Mouse (Mus musculus) left cerebral cortex, postnatal 25 days (tissue): ENCODE results near the gene Ttc12. TPM values are rescaled to one million over a fixed set of nuclear protein-coding genes. Genes with fewer than 3 reads are reported as not detected.
A peak's percentile ranks its signal among the peaks of the same experiment; 100 is the strongest.

ENCODE experiments used
- DNase-seq, 2 experiments: peaks; one replicate each; pipeline ENCODE4 v3.0.0; 2022; ENCODE audit warnings: low spot score in 2 of 2, mixed read lengths in 1 of 2
- intact Hi-C: fragments of 180-260 bp; cut with DNase I; formaldehyde crosslinking; loops from one replicate; pipeline ENCODE4 v1.15.1; 2025
- total RNA-seq, 2 experiments: library from RNA; stranded (reverse); gene quantifications; 2 replicates each; pipeline ENCODE4 v1.2.3; 2021

Gene Ttc12
- total RNA-seq, 2 experiments from 2014 or later, result 0.94 to 1.2 TPM

- intact Hi-C loops, result loop anchor here (1.0 to 10.0 kb wide), 3 partner anchors 831 to 1035 kb away; partner anchors contain the start of gene Pts
- peak; percentile 71 to 72 for DNase-seq
These were observed 8.1 kb upstream of the Ttc12 start for GRCm38 (mm10) chr9:49493979-49494649.

GRCm38 (mm10) chr9:49490609-49491008 lies 4.6 kb upstream of the Ttc12 start:
- intact Hi-C loops, result loop anchor here (10.0 kb wide), 1 partner anchor 834 kb away; no protein-coding TSS in a partner anchor
- peak in 1 of 2 experiments; percentile 63 for DNase-seq

GRCm38 (mm10) chr9:49488912-49489895 lies 3.2 kb upstream of the Ttc12 start:
- DNase-seq, result peak; percentile 78 to 85
- intact Hi-C loops, result loop anchor here (1.0 to 10.0 kb wide), 3 partner anchors 242 to 844 kb away; partner anchors contain the start of gene Tmprss5

- intact Hi-C loops, result loop anchor here (1.0 to 10.0 kb wide), 2 partner anchors 241 to 843 kb away; no protein-coding TSS in a partner anchor
These were observed 2.2 kb upstream of the Ttc12 start for GRCm38 (mm10) chr9:49488258-49488657.

GRCm38 (mm10) chr9:49487657-49487943 lies 1.6 kb upstream of the Ttc12 start:
- intact Hi-C loops, result loop anchor here (10.0 kb wide), 1 partner anchor 843 kb away; no protein-coding TSS in a partner anchor
- no peak for DNase-seq

More at GRCm38 (mm10) chr9:49488258-49488657, 2.2 kb upstream of the Ttc12 start:
- DNase-seq, result no peak

- no peak for DNase-seq
- intact Hi-C loops, result loop anchor here (10.0 kb wide), 1 partner anchor 842 kb away; no protein-coding TSS in a partner anchor
These were observed 1.0 kb upstream of the Ttc12 start for GRCm38 (mm10) chr9:49486805-49487656.

GRCm38 (mm10) chr9:49485250-49485891 lies 654 bp downstream of the Ttc12 start:
- DNase-seq, result peak in 1 of 2 experiments; percentile 51
- intact Hi-C loops, result loop anchor here (10.0 kb wide), 1 partner anchor 841 kb away; no protein-coding TSS in a partner anchor

- intact Hi-C loops, result loop anchor here (10.0 kb wide), 1 partner anchor 839 kb away; no protein-coding TSS in a partner anchor
- DNase-seq, result peak in 1 of 2 experiments; percentile 53
These were observed 2.7 kb downstream of the Ttc12 start for GRCm38 (mm10) chr9:49483316-49483715.

- no peak for DNase-seq
- intact Hi-C loops, result no loop called here
These were observed 13.9 kb downstream of the Ttc12 start for GRCm38 (mm10) chr9:49472126-49472525.

GRCm38 (mm10) chr9:49470946-49471345 lies 15.1 kb downstream of the Ttc12 start:
- DNase-seq, result peak in 1 of 2 experiments; percentile 23
- intact Hi-C loops, result no loop called here

GRCm38 (mm10) chr9:49470006-49470405 lies 16.0 kb downstream of the Ttc12 start:
- DNase-seq, result no peak
- intact Hi-C loops, result no loop called here

- no peak for DNase-seq
- intact Hi-C loops, result no loop called here
These were observed 29.9 kb downstream of the Ttc12 start for GRCm38 (mm10) chr9:49456136-49456535.

GRCm38 (mm10) chr9:49452396-49452795 lies 33.6 kb downstream of the Ttc12 start:
- intact Hi-C loops, result no loop called here
- DNase-seq, result no peak

GRCm38 (mm10) chr9:49450491-49450890 lies 35.5 kb downstream of the Ttc12 start:
- no peak for DNase-seq
- intact Hi-C loops, result no loop called here

GRCm38 (mm10) chr9:49442621-49443020 lies 43.4 kb downstream of the Ttc12 start:
- intact Hi-C loops, result no loop called here
- DNase-seq, result no peak

- intact Hi-C loops, result no loop called here
- no peak for DNase-seq
These were observed 58.5 kb downstream of the Ttc12 start for GRCm38 (mm10) chr9:49427478-49427877.

GRCm38 (mm10) chr9:49426921-49427320 lies 59.1 kb downstream of the Ttc12 start, which contains the start of gene Ankk1:
Gene Ankk1 (minus strand): TSS chr9:49427021.
- DNase-seq, result no peak
- intact Hi-C loops, result no loop called here

- intact Hi-C loops, result no loop called here
- no peak for DNase-seq
These were observed 60.4 kb downstream of the Ttc12 start for GRCm38 (mm10) chr9:49425585-49425984.

- DNase-seq, result no peak
- intact Hi-C loops, result no loop called here
These were observed 62.2 kb downstream of the Ttc12 start for GRCm38 (mm10) chr9:49423866-49424265.
